Mouse (Mus musculus) liver, embryonic 12.5 days (tissue): ENCODE results near the gene Cfap43. TPM values are rescaled to one million over a fixed set of nuclear protein-coding genes. Genes with fewer than 3 reads are reported as not detected.

Experiments used
- ATAC-seq: fragments of 200-750 bp; cut with Nextera tagmentation; 2 replicates; pipeline ENCODE4 v1.8.0; 2017; ENCODE audit warnings: moderate number of reproducible peaks, mild to moderate bottlenecking, moderate library complexity
- H3K27ac ChIP-seq: fragments of 300-500 bp; sonication (generic); 2 replicates; pipeline ENCODE4 v1.5.1; 2016; ENCODE audit warnings: mild to moderate bottlenecking
- H3K27me3 ChIP-seq: fragments of 300-500 bp; sonication (generic); replicated peaks from 2 replicates; pipeline ENCODE4 v1.6.1; 2016; ENCODE audit warnings: mild to moderate bottlenecking, moderate library complexity
- H3K36me3 ChIP-seq: fragments of 300-500 bp; sonication (generic); 2 replicates; pipeline ENCODE4 v1.6.1; 2016; ENCODE audit warnings: mild to moderate bottlenecking, moderate library complexity
- H3K4me1 ChIP-seq: fragments of 300-500 bp; sonication (generic); 2 replicates; pipeline ENCODE4 v1.6.1; 2016
- H3K4me2 ChIP-seq: fragments of 300-500 bp; sonication (generic); 2 replicates; pipeline ENCODE4 v1.6.1; 2016; ENCODE audit warnings: mild to moderate bottlenecking, moderate library complexity
- H3K4me3 ChIP-seq: fragments of 300-500 bp; sonication (generic); 2 replicates; pipeline ENCODE4 v1.5.1; 2016; ENCODE audit warnings: mild to moderate bottlenecking, moderate library complexity
- H3K9ac ChIP-seq: fragments of 300-500 bp; sonication (generic); 2 replicates; pipeline ENCODE4 v1.6.1; 2016; ENCODE audit warnings: mild to moderate bottlenecking, moderate library complexity
- H3K9me3 ChIP-seq: fragments of 300-500 bp; sonication (generic); replicated peaks from 2 replicates; pipeline ENCODE4 v1.6.1; 2016; ENCODE audit warnings: mild to moderate bottlenecking, moderate library complexity
- WGBS: fragments of 180-500 bp; shearing (Covaris S2); methylation state at CpG from one replicate; pipeline ENCODE4 v1.1.7; 2016; ENCODE audit not compliant: insufficient replicate concordance; 5-methylcytosine and 5-hydroxymethylcytosine counted together
- polyA plus RNA-seq: library from polyadenylated mRNA; unstranded; fragments of >200 nt; fragmentation: Nextera tagmentation; extraction: Ambion mirVana; gene quantifications from 2 replicates; pipeline ENCODE4 v1.2.1, GENCODE M21; 2016

Gene Cfap43
- polyA plus RNA-seq, 1 experiment from 2014 or later = 0.04 TPM

DNA sequence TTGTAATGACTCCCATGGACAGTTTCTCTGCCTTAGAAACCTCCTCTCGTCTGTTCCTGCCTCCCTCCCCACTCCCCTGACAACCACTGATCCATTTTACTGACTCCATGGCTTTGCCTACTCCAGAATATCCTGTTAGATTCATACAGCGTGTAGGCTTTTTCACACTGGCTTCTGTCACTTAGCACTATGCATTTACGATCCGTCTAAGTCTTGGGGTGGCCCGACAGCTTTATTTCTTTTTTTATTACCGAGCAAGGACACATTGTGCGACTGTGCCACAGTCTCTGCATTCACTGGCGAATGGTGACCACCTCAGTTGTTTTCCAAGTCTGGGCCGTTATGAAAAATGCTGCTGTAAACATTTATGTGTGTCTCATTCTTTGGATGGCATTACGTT lies 120.5 kb downstream of the Cfap43 start:
- no peak for ATAC-seq
- Histone ChIP-seq H3K4me1 (peaks cover 11% of the 10 kb centered on the region; the same call in 1 of the 2 replicates), H3K27me3 (no peaks in the 10 kb centered on the region), H3K4me2 (no peak overlapping the region), H3K9me3 (no peaks in the 10 kb centered on the region), H3K9ac (no peak overlapping the region), H3K27ac (no peak overlapping the region), H3K4me3 (no peak overlapping the region), H3K36me3 (no peaks in the 10 kb centered on the region)
- 66% methylated on average over 10 of the region's 10 CpGs for WGBS

DNA sequence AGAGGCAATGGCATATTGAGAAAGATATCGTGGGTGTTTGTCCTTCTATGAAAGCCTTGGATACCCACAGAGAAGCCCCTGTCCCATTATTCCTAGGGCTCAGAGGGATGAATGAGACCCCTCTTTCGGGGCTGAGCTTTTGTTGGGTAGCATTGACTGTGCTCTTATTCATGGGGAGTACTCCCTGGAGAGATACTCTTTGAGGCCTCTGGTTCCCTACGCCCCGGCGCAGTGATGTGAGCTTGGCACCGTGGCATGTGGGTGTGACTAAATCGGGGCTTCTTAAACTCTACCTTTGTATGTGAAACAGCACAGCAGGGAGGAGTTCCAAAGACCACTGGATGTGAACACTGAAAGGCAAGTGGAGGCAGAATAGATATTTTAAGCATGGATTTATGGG lies 122.4 kb downstream of the Cfap43 start:
- H3K27me3 ChIP-seq = no peaks in the 10 kb centered on the region
- H3K4me1 ChIP-seq = peaks cover 11% of the 10 kb centered on the region; the same call in 1 of the 2 replicates
- no peak overlapping the region for H3K4me2 ChIP-seq
- H3K27ac ChIP-seq = no peak overlapping the region
- H3K36me3 ChIP-seq = no peaks in the 10 kb centered on the region
- no peak for ATAC-seq
- no peak overlapping the region for H3K4me3 ChIP-seq
- 76% methylated on average over 7 of the region's 7 CpGs for WGBS
- H3K9me3 ChIP-seq = no peaks in the 10 kb centered on the region
- no peak overlapping the region for H3K9ac ChIP-seq

DNA sequence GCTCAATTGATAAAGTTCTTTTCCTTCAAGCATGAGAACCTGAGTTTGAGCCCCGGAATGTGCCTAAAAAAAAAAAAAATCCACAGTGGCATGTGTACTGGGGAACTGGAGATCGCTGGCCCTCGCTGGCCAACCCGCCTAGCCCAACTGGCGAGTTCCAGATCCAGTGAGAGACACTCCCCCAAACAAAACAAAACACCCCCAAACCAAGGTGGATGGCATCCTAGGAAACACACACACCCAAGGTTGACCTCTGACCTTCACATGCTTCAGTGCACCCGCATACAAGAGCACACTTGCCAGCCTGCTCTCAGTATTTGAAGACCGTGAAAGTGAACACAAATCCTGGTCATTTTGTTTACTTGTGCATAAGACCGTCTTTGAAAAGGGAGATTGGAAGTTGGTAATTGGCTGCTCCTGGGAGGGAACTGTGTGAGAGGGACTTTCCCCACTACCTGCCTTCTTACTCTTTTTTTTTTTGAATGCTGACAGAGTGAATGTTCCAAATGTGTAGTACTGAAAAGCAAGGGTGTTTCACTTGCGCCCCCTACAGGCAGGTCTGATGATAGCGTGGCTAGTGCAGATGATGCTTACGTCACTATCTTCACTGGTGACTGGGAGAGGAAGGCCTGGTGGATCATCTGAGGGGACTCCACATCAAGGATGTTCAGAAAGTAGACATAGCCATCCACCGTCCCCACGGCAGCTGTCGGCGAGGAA lies 123.9 kb downstream of the Cfap43 start:
- peaks cover 11% of the 10 kb centered on the region; the same call in 1 of the 2 replicates for H3K4me1 ChIP-seq
- no peaks in the 10 kb centered on the region for H3K9me3 ChIP-seq
- no peak for ATAC-seq
- no peak overlapping the region for H3K9ac ChIP-seq
- no peak overlapping the region for H3K4me2 ChIP-seq
- H3K36me3 ChIP-seq = no peaks in the 10 kb centered on the region
- H3K27ac ChIP-seq = no peak overlapping the region
- no peaks in the 10 kb centered on the region for H3K27me3 ChIP-seq
- 51% methylated on average over 15 of the region's 15 CpGs for WGBS
- H3K4me3 ChIP-seq = no peak overlapping the region

DNA sequence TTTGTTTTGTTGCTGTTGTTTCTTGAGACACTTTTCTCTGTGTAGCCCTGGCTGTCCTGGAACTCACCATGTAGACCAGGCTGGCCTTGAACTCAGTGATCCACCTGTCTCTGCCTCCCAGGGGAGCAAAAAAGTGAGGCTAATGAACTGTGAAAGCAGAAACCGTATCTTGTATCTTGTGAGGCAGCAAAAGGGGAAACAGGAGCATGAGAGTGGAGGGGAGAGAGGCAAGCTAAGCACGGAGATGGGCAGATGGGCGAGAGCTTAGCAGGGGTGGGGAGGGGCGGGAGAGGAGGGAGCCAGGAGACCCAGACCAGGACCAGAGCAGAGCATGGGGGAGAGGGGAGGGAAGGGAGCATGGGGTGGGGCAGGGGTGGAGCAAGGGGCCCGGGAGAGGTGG lies 124.8 kb downstream of the Cfap43 start:
- Histone ChIP-seq H3K9ac (no peak overlapping the region), H3K4me2 (no peak overlapping the region), H3K36me3 (no peaks in the 10 kb centered on the region), H3K9me3 (no peaks in the 10 kb centered on the region), H3K27me3 (no peaks in the 10 kb centered on the region), H3K4me3 (no peak overlapping the region), H3K4me1 (peaks cover 11% of the 10 kb centered on the region; the same call in 1 of the 2 replicates), H3K27ac (no peak overlapping the region)
- ATAC-seq = no peak
- 25% methylated on average over 5 of the region's 5 CpGs for WGBS

DNA sequence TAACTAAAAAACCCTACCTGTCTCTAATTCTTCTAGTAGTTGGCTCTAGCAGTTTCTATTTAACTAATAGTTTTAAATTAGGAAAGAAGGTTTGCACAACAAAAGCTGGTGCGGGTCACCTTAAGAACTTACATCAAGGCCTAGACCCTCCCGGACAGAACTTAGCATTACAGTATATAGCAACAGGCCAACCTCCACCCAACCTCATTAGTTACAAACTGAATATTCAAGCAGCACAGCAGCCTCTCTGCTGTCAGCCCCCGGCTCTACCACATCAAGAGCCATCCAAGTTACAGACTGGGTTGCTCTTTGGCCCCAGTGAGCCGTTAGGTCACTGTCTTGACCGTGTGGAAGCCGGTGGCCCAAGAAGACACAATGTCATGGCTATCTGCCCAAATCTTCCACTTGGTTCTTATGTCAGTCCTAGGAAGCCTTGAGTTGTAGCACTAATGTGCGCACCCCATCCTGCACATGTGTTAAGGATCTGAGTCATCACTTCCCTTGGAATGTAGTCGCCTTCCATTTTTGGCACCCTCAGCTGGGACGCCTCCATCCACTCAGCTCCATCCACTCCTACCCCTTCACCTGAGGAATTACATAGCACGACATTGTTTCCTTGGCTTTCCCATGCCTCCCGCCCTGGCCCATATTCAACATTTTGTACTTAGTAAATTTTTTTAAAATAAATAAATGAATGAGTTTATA lies 128.6 kb downstream of the Cfap43 start:
- no peak overlapping the region for H3K27ac ChIP-seq
- H3K9ac ChIP-seq = no peak overlapping the region
- no peak overlapping the region for H3K4me3 ChIP-seq
- no peak overlapping the region for H3K4me2 ChIP-seq
- peaks cover 4% of the 10 kb centered on the region for H3K27me3 ChIP-seq
- H3K9me3 ChIP-seq = no peaks in the 10 kb centered on the region
- 76% methylated on average over 11 of the region's 11 CpGs for WGBS
- ATAC-seq = no peak
- H3K4me1 ChIP-seq = peaks cover 11% of the 10 kb centered on the region; the same call in 1 of the 2 replicates
- no peaks in the 10 kb centered on the region for H3K36me3 ChIP-seq

DNA sequence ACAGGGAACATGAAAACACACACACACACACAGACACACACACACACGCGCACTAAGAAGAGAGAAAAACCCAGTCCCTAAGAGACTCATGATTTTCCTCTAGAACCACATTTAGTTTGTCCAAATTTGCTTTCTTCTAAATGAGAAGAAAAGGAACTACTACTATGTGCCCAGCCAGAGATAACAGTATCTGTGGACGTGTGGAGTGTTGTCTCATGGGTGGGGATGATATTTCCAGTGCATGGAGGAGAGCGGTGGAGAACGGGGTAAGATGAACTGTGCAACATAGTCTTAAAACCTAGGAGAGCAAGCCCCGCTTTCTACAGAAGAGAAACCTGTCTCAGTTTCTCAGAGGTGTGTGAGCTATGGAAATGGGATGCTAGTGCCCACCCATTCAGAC lies 135.2 kb downstream of the Cfap43 start:
- WGBS = 65% methylated on average over 6 of the region's 6 CpGs
- Histone ChIP-seq H3K4me2 (no peak overlapping the region), H3K27ac (no peak overlapping the region), H3K4me1 (no peaks in the 10 kb centered on the region), H3K9ac (no peak overlapping the region), H3K9me3 (no peaks in the 10 kb centered on the region), H3K36me3 (no peaks in the 10 kb centered on the region), H3K4me3 (no peak overlapping the region), H3K27me3 (peaks cover 4% of the 10 kb centered on the region)
- ATAC-seq = no peak

DNA sequence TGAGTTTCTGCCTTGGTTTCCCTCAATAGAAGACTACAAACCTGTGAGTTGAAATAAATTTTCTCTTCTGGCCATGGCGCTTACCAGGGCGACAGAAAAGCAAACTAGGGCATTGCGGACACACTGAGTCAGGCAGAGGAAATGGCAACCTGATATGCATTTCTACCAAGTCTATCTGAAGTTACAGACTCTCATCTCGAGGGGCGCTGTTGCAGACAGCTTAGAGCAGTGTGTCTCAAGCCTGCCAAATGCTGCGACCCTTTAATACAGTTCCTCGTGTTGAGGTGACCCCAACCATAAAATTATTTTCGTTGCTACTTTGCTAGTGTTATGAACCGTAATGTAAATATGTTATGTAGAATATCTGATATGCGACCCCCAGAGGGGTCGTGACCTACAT lies 138.1 kb downstream of the Cfap43 start:
- no peaks in the 10 kb centered on the region for H3K36me3 ChIP-seq
- H3K9me3 ChIP-seq = no peaks in the 10 kb centered on the region
- no peak for ATAC-seq
- H3K4me3 ChIP-seq = no peak overlapping the region
- H3K27me3 ChIP-seq = no peaks in the 10 kb centered on the region
- H3K4me1 ChIP-seq = no peaks in the 10 kb centered on the region
- WGBS = 52% methylated on average over 11 of the region's 11 CpGs
- H3K4me2 ChIP-seq = no peak overlapping the region
- no peak overlapping the region for H3K9ac ChIP-seq
- no peak overlapping the region for H3K27ac ChIP-seq

DNA sequence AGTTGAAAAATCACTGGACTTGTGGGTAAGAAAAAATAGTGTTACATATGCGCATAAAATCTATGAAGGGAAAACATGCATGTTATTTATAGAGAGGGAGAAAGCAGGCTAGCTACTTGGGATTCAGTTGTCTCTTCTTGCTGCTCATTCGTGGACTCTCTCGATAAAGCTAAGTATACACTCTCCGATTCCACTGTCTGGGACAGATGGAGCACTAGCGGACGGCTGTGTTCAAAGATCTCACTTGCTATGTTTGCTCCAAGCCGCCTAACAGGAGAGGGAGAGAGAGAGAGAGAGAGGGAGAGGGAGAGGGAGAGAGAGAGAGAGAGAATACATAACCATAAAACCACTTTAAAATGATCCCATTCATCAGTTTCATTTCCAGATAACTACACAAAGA lies 138.9 kb downstream of the Cfap43 start:
- H3K27ac ChIP-seq = no peak overlapping the region
- 79% methylated on average over 7 of the region's 7 CpGs for WGBS
- H3K36me3 ChIP-seq = no peaks in the 10 kb centered on the region
- ATAC-seq = no peak
- H3K9ac ChIP-seq = no peak overlapping the region
- no peaks in the 10 kb centered on the region for H3K4me1 ChIP-seq
- no peaks in the 10 kb centered on the region for H3K27me3 ChIP-seq
- no peak overlapping the region for H3K4me2 ChIP-seq
- no peak overlapping the region for H3K4me3 ChIP-seq
- no peaks in the 10 kb centered on the region for H3K9me3 ChIP-seq

DNA sequence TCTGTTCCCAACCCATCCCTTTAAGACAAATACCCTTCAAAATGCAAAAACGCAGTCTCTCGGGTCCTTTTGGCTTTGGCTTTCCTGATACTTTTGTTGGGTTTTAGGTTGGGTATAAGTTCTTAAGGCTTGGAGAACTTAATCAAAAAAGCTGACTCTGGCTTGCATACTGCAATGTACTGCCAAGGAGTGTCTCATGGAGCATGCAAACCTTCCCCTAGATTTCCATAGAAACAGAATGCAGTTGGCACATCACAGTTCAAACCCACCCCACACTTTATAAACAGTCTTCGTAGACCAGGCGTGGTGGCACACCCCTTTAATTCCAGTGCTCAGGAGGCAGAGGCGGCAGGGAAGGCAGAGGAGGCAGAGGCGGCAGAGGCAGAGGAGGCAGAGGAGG lies 141.2 kb downstream of the Cfap43 start:
- Histone ChIP-seq H3K27ac (no peak overlapping the region), H3K36me3 (no peaks in the 10 kb centered on the region), H3K4me1 (no peaks in the 10 kb centered on the region), H3K9me3 (no peaks in the 10 kb centered on the region), H3K4me3 (no peak overlapping the region), H3K9ac (no peak overlapping the region), H3K4me2 (no peak overlapping the region), H3K27me3 (no peaks in the 10 kb centered on the region)
- no peak for ATAC-seq
- WGBS = 70% methylated on average over 6 of the region's 6 CpGs

DNA sequence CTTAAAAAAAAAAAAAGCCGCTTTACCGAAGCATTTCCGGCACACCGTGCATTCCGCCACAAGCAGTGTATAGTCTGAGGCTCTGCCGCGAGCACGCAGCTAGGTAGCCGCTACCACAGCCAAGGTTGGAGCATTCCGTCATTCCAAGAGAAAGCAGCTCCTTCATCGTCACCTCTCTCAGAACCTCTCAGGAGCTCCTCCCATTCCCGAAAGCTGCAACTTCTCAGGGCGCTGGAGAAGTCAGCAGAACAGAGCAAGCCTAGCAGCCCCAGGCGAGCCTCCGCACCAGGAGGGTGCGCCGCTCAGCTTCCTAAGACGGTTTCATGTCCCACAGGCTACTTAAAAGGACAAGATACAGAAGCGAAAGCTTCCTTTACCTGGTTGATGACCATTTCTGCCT lies 163.5 kb downstream of the Cfap43 start:
- no peak for ATAC-seq
- WGBS = 45% methylated on average over 19 of the region's 19 CpGs
- no peaks in the 10 kb centered on the region for H3K9me3 ChIP-seq
- H3K4me1 ChIP-seq = no peaks in the 10 kb centered on the region; the same call in 1 of the 2 replicates
- no peaks in the 10 kb centered on the region for H3K36me3 ChIP-seq
- 0 out of 2 replicates have a peak, but pooled peaks cover 2% of the 10 kb centered on the region for H3K27me3 ChIP-seq
- peak overlapping the region; percentile 31; the same call in 1 of the 2 replicates for H3K4me2 ChIP-seq
- no peak overlapping the region for H3K27ac ChIP-seq
- no peak overlapping the region for H3K9ac ChIP-seq
- H3K4me3 ChIP-seq = no peak overlapping the region

DNA sequence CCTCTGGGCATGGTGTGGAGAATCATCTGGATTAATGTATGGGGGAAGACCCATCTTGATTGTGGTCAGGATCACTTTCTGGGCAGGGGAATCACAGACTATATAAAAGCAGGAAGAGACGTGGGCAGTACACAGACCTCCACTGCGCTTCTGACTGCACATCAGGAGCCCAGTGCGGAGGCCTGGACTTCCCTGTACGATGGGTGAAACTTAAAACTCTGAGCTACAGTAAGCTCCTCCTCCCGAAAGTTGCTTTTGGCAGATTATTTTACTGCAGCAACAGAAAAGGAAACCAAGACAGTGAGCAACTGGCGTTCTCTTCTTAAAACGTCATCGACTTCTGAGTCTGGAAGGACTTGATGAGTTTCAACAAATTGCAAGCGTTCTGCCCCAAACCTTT lies 164.2 kb downstream of the Cfap43 start:
- ATAC-seq = no peak
- Histone ChIP-seq H3K9me3 (no peaks in the 10 kb centered on the region), H3K4me2 (no peak overlapping the region), H3K27ac (no peak overlapping the region), H3K4me3 (no peak overlapping the region), H3K4me1 (no peaks in the 10 kb centered on the region; the same call in 1 of the 2 replicates), H3K27me3 (0 out of 2 replicates have a peak, but pooled peaks cover 2% of the 10 kb centered on the region), H3K9ac (no peak overlapping the region), H3K36me3 (no peaks in the 10 kb centered on the region)
- WGBS = 77% methylated on average over 9 of the region's 9 CpGs

DNA sequence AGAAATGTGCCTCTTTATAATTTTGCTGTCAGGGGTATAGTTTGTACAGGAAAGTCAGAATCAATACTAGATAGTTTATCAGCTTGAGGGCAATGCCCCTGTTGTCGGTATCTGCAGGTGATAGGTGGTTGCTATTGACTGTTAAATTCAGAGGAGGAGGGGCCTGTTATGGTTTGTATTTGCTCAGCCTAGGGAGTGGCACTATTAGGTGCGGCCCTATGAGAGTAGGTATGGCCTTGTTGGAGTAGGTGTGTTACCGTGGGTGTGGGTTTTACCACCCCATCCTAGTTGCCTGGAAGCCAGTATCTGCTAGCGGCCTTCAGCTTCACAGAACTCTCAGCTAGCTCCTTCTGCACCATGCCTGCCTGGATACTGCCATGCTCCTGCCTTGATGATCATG lies 165.2 kb downstream of the Cfap43 start:
- H3K4me1 ChIP-seq = no peaks in the 10 kb centered on the region; the same call in 1 of the 2 replicates

More for the DNA sequence above, 165.2 kb downstream of the Cfap43 start:
- Histone ChIP-seq H3K9me3 (no peaks in the 10 kb centered on the region), H3K36me3 (no peaks in the 10 kb centered on the region), H3K4me2 (no peak overlapping the region), H3K9ac (no peak overlapping the region), H3K27me3 (0 out of 2 replicates have a peak, but pooled peaks cover 2% of the 10 kb centered on the region), H3K27ac (no peak overlapping the region), H3K4me3 (no peak overlapping the region)
- 66% methylated on average over 4 of the region's 4 CpGs for WGBS
- no peak for ATAC-seq
